Mouse (Mus musculus) bone marrow, adult 2 months (tissue): ENCODE measurements around the gene Srebf2. TPM values are rescaled to one million over a fixed set of nuclear protein-coding genes. Genes with fewer than 3 reads are reported as not detected.

Experiments
- H3K27ac ChIP-seq: fragments of 200-500 bp; 2 replicates; pipeline ENCODE4 v1.5.1; 2012; ENCODE audit warnings: low read depth, mild to moderate bottlenecking, control low read depth, inconsistent platforms, low read length; ENCODE audit not compliant: control insufficient read depth, poor library complexity, insufficient read depth
- H3K4me1 ChIP-seq: fragments of 200-500 bp; 2 replicates; pipeline ENCODE4 v1.6.1; 2011; ENCODE audit warnings: low read length; ENCODE audit not compliant: control insufficient read depth, insufficient read depth
- H3K4me3 ChIP-seq: fragments of 200-500 bp; replicated peaks from 2 replicates; pipeline ENCODE3; 2011; ENCODE audit warnings: mild to moderate bottlenecking, low read depth, low read length, control low read depth; ENCODE audit not compliant: control insufficient read depth
- CTCF ChIP-seq: fragments of 200-500 bp; IDR thresholded peaks from 2 replicates; pipeline ENCODE4 v1.5.1; 2011; ENCODE audit warnings: low read length, control low read depth; ENCODE audit not compliant: control insufficient read depth, insufficient read depth
- POLR2A ChIP-seq: fragments of 200-500 bp; IDR thresholded peaks from 2 replicates; pipeline ENCODE4 v1.6.1; 2011; ENCODE audit warnings: low read depth, mild to moderate bottlenecking, control low read depth, low read length, borderline replicate concordance; ENCODE audit not compliant: control insufficient read depth
- WGBS: fragments of 180-500 bp; shearing (Covaris S2); methylation state at CpG from one replicate; pipeline ENCODE4 v1.1.7; 2018; 5-methylcytosine and 5-hydroxymethylcytosine counted together
- polyA plus RNA-seq: library from polyadenylated mRNA; stranded (reverse); fragments of >200 nt; gene quantifications from 2 replicates; pipeline ENCODE4 v1.2.4, GENCODE M21; 2011; ENCODE audit warnings: low replicate concordance; ENCODE audit not compliant: missing spikeins, insufficient read depth, insufficient read length

Srebf2 gene
- polyA plus RNA-seq, 1 experiment, result 46.3 TPM

DNA sequence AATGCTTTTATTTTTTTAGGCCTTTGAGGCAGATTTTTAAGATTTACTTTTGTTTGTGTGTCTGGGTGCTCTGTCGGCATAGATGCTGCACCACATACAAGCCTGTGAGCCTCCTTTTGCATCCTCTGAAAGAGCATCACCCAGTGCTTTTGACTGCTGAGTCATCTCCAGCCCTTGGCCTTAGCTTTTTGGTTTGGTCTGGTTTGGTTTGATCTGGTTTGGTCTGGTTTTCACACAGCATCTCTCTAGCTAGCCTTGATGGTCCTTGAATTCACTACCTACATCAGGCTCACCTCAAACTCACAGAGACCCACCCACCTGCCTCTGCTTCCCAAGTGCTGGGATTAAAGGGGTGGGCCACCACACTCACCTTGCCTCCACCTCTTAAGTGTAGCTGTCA is 40.9 kb downstream of the Srebf2 start:
- H3K4me3 ChIP-seq, result no peak overlapping the region
- TF ChIP-seq CTCF (no peak), POLR2A (no peak)
- WGBS, result 81% methylated on average over 1 of the region's 1 CpGs
- H3K27ac ChIP-seq, result no peak overlapping the region
- peaks cover 15% of the 10 kb centered on the region for H3K4me1 ChIP-seq

DNA sequence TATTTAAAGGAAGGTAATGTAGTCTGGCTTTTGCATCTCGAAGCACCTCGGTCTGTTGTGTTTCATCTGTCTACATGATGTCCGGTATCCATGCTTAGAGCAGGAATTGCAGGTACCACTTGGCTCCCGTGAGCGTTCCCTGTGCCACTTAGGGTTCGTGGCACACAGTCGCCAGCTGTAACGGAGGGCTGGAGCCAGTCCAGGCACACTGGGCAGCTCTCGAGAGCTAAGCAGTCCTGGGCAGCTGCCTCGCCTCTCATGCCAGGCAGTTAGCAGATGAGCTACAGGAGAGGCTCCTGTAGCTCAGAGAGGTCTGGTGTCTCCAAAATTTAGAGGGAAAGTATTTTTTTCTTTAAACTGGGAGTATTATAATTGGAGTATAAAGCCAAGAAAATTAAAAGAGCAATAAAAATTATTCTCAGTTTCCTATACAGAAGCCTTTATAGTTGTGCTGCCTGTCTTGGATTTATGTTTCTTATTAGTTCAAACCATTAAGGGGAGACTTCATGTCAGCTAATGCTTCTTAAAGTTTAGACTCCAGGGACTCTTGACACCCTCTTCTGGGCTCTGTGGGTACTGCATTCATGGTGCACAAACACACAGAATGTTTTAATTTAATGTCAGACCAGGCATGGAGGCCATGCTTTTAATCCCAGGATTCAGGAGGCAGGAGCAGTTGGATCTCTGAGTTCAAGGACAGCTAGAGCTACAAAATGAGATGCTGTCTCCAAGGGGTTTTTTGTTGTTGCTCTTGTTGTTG is 41.7 kb downstream of the Srebf2 start:
- WGBS, result 92% methylated on average over 10 of the region's 10 CpGs
- no peak overlapping the region for H3K4me3 ChIP-seq
- H3K4me1 ChIP-seq, result peaks cover 14% of the 10 kb centered on the region
- no peak for TF ChIP-seq POLR2A
- no peak for TF ChIP-seq CTCF
- H3K27ac ChIP-seq, result no peak overlapping the region

DNA sequence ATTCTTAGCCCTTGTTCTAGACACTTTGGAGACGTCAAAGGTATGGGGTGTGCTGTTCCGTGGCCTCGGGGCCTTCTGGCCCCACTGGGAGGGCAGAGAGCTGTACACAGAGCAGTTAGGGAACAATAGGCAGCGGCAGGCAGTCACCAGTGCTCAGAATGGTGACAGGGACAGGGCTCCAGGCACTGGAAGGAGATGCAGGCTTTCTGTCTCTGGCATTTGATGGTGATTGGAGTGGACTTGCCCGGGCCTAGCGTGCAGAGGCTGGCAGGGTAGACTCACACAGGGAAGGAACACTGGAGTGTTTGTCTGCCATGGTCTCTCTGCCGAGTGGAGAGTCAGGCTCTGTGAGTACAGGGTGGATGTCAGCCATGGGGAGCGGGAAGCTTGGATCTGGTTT is 45.6 kb downstream of the Srebf2 start:
- no peak for TF ChIP-seq POLR2A
- TF ChIP-seq CTCF, result no peak
- Histone ChIP-seq H3K4me1 (peaks cover 1% of the 10 kb centered on the region; the same call in 1 of the 2 replicates), H3K27ac (no peak overlapping the region), H3K4me3 (no peak overlapping the region)
- 92% methylated on average over 8 of the region's 8 CpGs for WGBS

DNA sequence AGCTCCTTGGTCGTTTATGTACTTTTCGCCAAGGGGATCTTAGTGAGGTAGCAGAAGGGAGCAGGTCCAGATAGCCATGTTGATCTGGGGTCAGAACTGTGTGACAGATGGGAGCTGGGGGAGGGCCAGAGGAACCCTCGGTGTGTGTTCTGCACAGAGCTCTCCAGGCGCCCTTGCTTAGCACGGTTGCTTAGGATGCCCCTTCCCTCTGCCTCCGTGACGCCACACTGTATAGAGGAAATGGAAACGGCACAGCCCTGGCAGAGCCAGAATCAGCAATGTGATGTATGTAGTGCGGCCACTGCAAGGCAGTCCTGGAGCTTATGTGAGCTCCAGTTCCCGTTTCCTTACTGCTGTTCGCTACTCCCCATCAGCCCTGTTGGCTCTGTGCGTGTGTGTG is 49.3 kb downstream of the Srebf2 start:
- TF ChIP-seq POLR2A, result no peak

DNA sequence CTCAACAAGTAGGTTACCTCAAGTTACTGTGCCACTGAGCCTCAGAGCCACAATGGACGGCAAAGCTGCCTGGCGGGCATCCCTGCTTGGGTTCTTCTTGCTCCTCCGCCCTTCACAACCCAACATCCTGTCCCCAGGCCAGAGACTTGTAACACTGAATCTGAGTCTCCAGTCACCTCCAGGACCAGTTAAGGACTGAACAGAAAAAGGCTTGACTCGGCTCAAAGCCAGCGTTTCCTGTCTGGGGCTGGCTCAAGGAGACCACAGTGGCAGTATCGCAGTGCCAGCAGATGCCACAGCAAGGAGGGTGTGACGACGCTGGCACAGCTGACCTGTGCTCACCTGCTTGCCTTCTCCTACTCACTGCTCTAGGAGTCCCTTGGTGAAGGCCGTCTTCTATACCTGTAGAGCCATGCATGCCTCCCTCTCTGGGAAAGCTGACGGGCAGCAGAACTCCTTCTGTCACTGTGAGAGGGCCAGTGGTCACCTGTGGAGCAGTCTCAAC is 50.3 kb downstream of the Srebf2 start:
- TF ChIP-seq CTCF, result no peak
- TF ChIP-seq POLR2A, result no peak
- Histone ChIP-seq H3K4me3 (no peak overlapping the region), H3K27ac (no peak overlapping the region), H3K4me1 (peaks cover 4% of the 10 kb centered on the region; the same call in 1 of the 2 replicates)
- WGBS, result 36% methylated on average over 10 of the region's 10 CpGs

More for the DNA sequence above, 49.3 kb downstream of the Srebf2 start:
- H3K4me1 ChIP-seq, result peaks cover 4% of the 10 kb centered on the region; the same call in 1 of the 2 replicates
- WGBS, result 51% methylated on average over 12 of the region's 12 CpGs
- no peak overlapping the region for H3K4me3 ChIP-seq
- no peak overlapping the region for H3K27ac ChIP-seq

DNA sequence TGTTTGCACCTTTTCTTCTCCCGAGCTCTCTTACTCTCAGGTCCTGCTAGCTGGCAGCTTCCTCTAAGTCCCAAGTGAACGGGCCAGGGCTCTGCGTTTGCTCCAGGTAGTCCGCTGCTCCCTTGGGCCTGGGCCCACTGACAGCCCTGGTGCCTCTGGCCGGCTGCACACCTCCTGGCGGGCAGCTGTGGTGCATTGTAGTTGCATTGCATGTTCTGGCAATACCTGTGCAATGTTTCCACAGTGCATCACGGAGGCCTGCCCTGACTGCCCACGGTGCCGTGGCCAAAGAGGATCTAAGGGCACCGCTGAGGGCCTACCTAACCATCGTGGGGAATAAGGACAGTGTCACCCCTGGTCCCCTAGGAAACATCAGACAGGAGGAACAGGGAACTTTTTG is 51.0 kb downstream of the Srebf2 start:
- Histone ChIP-seq H3K27ac (no peak overlapping the region), H3K4me1 (peaks cover 4% of the 10 kb centered on the region; the same call in 1 of the 2 replicates), H3K4me3 (no peak overlapping the region)
- TF ChIP-seq POLR2A (no peak), CTCF (no peak)
- 29% methylated on average over 11 of the region's 11 CpGs for WGBS

DNA sequence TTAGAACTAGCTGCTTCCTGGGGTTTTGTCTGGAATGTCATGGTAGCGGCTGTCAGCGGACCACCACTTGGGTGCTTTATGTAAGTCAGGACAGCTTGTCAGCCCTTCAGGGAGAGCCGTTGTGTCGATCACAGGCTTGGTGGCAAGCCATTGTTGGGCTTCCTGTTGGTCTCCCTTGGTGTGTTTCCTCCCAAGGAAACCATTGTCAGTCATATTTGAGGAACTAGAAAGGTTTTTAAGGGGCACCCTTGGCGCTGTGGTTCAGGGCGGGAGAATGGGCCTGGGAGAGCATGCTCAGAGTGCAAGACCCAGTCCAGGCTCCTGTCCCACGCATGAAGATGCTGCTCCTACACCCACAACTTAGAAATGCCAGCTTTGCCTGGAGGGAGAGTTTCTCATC is 51.4 kb downstream of the Srebf2 start:
- peaks cover 4% of the 10 kb centered on the region; the same call in 1 of the 2 replicates for H3K4me1 ChIP-seq
- H3K27ac ChIP-seq, result no peak overlapping the region
- WGBS, result 24% methylated on average over 7 of the region's 7 CpGs
- TF ChIP-seq CTCF (no peak), POLR2A (no peak)
- H3K4me3 ChIP-seq, result no peak overlapping the region

DNA sequence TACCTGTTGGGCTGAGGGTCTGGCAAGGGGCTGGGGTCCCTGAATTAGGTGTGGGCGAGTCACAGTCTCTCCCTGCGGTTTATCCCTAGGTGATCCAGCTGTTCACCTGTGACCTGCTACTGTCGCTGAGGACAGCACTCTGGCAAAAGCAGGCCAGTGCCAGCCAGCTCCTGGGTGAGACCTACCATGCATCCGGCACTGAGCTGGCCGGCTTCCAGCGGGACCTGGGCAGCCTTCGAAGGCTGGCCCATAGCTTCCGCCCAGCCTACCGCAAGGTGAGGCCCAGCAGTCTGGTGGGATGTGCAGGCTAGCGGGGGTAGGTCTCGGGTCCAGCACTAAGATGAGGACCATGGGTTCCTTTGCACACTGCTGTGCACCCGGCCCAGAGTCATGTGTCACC is 52.6 kb downstream of the Srebf2 start:
- no peak overlapping the region for H3K27ac ChIP-seq
- TF ChIP-seq CTCF (no peak), POLR2A (no peak)
- H3K4me3 ChIP-seq, result no peak overlapping the region
- WGBS, result 54% methylated on average over 12 of the region's 12 CpGs
- H3K4me1 ChIP-seq, result peaks cover 4% of the 10 kb centered on the region; the same call in 1 of the 2 replicates
